Mouse (Mus musculus) G1E (cell line): Measurements from ENCODE around the gene Synm. TPM values are rescaled to one million over a fixed set of nuclear protein-coding genes. Genes with fewer than 3 reads are reported as not detected.

ENCODE experiments used
- ATAC-seq: 2 replicates; pipeline ENCODE4 v1.8.0; 2016; ENCODE audit warnings: mild to moderate bottlenecking; ENCODE audit not compliant: insufficient number of reproducible peaks, poor library complexity, low FRiP score, severe bottlenecking; ENCODE audit errors: extremely low read depth
- DNase-seq: peaks from one replicate; pipeline ENCODE4 v3.0.0; 2012; ENCODE audit warnings: low spot score
- H3K27me3 ChIP-seq: 2 replicates; pipeline ENCODE4 v1.6.1; 2012; ENCODE audit warnings: mild to moderate bottlenecking, low read length, inconsistent platforms; ENCODE audit not compliant: insufficient read depth
- H3K36me3 ChIP-seq: replicated peaks from 2 replicates; pipeline ENCODE3; 2012; ENCODE audit warnings: mild to moderate bottlenecking, inconsistent platforms
- H3K4me1 ChIP-seq: 2 replicates; pipeline ENCODE4 v1.6.1; 2012; ENCODE audit warnings: low read depth, low read length, inconsistent platforms, mixed read lengths; ENCODE audit not compliant: insufficient read depth
- H3K4me3 ChIP-seq: 2 replicates; pipeline ENCODE4 v1.5.1; 2012; ENCODE audit warnings: low read depth, mild to moderate bottlenecking, inconsistent platforms, low read length, moderate library complexity, mixed read lengths
- H3K9me3 ChIP-seq: replicated peaks from 2 replicates; pipeline ENCODE4 v1.6.1; 2012; ENCODE audit warnings: inconsistent platforms
- CTCF ChIP-seq: IDR thresholded peaks from 2 replicates; pipeline ENCODE4 v1.5.1; 2012; ENCODE audit warnings: low read depth, low read length, inconsistent platforms, mixed read lengths
- GATA1 ChIP-seq: IDR thresholded peaks from 2 replicates; pipeline ENCODE4 v1.6.1; 2012; ENCODE audit warnings: borderline replicate concordance, low read length, inconsistent platforms, mixed read lengths
- GATA2 ChIP-seq: IDR thresholded peaks from 2 replicates; pipeline ENCODE4 v1.6.1; 2012; ENCODE audit warnings: low read depth, low read length, inconsistent platforms, borderline replicate concordance
- POLR2AphosphoS5 ChIP-seq: IDR thresholded peaks from 2 replicates; pipeline ENCODE4 v1.6.1; 2012; ENCODE audit warnings: low read depth, low read length, inconsistent platforms; ENCODE audit not compliant: insufficient replicate concordance
- TAL1 ChIP-seq: conservative IDR thresholded peaks from 2 replicates; pipeline ENCODE4 v1.6.1; 2012; ENCODE audit warnings: low read depth, low read length, inconsistent platforms, mixed read lengths
- polyA plus RNA-seq: library from polyadenylated mRNA; stranded (reverse); fragments of >175 nt; gene quantifications from 2 replicates; pipeline ENCODE4 v1.2.3, GENCODE M21; 2012
- total RNA-seq, 2 experiments: library from RNA; stranded (forward) in 1 of 2; stranded (reverse) in 1 of 2; fragments of 200-1000 nt in 1 of 2; fragments of >200 nt in 1 of 2; fragmentation: Nextera tagmentation in 1 of 2; gene quantifications; 2 replicates each; pipeline ENCODE4 v1.2.3; 2014 to 2017

The Synm gene
- total RNA-seq (2014; fragmentation: Nextera tagmentation): not detected in 2 replicates
- total RNA-seq (2017): 0.11 TPM in 1 of 2 replicates, not detected in the other
- not detected in 2 replicates for polyA plus RNA-seq

DNA sequence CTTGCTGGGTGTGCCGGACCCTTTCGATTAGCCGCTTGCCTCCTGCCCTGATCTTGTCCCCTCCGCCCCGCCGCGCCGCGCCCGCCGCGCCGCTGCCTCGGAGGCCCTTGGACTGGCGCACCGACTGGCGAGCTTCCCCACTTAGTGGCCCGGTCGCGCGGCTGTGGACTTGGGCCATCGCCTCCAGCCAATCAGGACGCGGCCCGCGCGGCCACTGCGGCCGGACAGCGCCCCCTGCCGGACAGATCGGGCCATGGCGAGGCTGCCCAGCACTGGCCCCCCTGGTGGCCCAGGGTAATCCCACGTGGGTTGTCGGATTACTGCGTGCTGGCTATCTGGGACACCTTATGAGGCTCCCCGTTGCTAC lies at the start of gene Synm:
Synm (minus strand) TSS at position 114 of the 367 bp plus-strand sequence.
- ATAC-seq: no peak
- peak within 1 kb of the TSS; percentile 45; the same call in 1 of the 2 replicates for H3K4me3 ChIP-seq
- H3K4me1 ChIP-seq: no peaks in the 10 kb centered on the region
- no peaks in the 10 kb centered on the region for H3K36me3 ChIP-seq
- H3K27me3 ChIP-seq: peaks cover 3% of the 10 kb centered on the region; the same call in 1 of the 2 replicates
- TF ChIP-seq TAL1 (no peak), CTCF (no peak), GATA1 (no peak), POLR2AphosphoS5 (no peak), GATA2 (no peak)
- no peak for DNase-seq
- H3K9me3 ChIP-seq: peaks cover 23% of the 10 kb centered on the region

DNA sequence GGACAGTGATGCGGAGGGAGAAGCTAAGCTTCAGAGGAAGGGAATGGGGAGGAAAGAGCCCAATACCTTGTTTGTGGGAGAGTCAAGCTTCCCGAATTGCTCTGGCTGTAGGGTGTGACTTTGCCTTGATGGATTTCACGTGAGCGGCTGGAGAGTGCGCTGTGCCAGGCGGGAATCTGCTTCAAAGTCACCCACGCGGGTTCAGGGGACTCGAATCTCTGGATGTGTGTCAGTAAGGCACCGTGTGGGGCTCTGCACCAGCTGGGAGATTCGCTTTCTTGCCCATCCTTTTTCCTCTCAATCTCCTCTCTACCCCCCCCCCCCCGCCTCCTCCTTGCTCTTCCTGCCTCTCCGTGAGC lies 44.3 kb upstream of the Synm start:
- no peak overlapping the region; the same call in 1 of the 2 replicates for H3K4me3 ChIP-seq

DNA sequence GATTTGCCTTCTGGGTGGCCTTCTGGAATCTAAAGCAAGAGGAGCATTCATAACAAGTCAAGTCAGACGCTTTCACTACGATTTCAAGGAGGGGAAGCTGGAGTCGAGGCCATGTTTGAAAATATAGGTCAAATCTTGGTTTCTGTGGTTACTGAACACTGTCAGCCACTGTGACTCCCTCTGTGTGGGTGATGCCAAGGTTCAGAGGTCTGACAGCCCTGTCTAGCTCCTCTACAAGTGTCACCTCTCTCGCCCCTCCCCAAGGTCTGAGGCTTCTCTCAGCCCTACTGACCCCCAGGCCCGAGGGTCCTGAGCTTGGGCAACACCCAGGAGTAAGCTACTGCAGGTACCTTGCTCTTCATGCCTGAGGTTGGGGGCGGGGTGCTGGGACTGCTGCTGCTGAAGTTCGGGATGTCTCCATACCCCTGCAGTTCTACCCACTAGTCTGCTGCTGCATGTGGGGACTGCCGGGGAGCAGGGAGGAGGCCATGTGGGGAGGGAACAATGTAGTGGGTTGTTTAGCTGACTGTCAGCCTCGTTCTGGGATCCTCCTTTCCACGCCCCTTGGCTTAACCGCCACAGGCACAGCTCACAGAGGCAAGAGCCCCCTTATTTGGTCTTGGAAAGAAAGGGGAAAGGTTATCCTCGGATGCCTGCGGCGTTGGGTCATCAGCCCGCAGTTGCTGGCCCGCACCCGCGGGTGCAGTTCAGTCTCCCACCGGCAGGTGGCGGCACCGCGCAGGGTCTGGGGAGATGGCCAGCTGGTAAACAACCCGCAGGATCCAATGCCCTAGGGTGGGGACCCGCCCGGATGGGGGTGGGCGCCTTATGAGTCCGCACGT lies 43.7 kb upstream of the Synm start:
- TF ChIP-seq POLR2AphosphoS5 (no peak), CTCF (peak; percentile 58)
- peaks cover 3% of the 10 kb centered on the region; the same call in 1 of the 2 replicates for H3K27me3 ChIP-seq
- ATAC-seq (no peak), DNase-seq (peak; percentile 4)
- no peaks in the 10 kb centered on the region for H3K36me3 ChIP-seq
- peaks cover 34% of the 10 kb centered on the region for H3K9me3 ChIP-seq
- no peak overlapping the region for H3K4me3 ChIP-seq
- H3K4me1 ChIP-seq: no peaks in the 10 kb centered on the region

More for the DNA sequence above, 44.3 kb upstream of the Synm start:
- Histone ChIP-seq H3K4me1 (no peaks in the 10 kb centered on the region), H3K27me3 (peaks cover 3% of the 10 kb centered on the region; the same call in 1 of the 2 replicates), H3K36me3 (no peaks in the 10 kb centered on the region), H3K9me3 (peaks cover 39% of the 10 kb centered on the region)
- TF ChIP-seq POLR2AphosphoS5 (no peak), TAL1 (no peak), CTCF (no peak), GATA1 (no peak), GATA2 (no peak)
- ATAC-seq (no peak), DNase-seq (no peak)

DNA sequence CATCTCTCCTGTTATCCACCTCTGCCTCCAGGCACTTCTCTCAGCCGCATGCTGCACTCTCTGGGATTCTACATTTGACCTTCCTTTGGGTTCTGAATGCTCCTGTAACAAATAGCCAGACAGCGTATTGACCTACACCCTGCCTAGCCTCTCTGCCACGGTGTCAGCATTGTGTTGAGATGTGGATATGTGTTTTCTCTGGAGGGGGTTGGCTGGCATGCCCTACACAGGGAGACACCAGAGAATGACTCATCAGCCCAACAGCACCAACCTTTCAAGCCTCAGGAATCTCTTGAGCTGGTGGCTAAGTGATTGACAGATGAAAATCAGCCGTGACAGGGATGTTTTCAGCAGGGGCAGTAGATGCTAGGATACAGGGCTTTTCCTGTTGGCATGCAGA lies 41.5 kb upstream of the Synm start:
- Histone ChIP-seq H3K27me3 (peaks cover 3% of the 10 kb centered on the region; the same call in 1 of the 2 replicates), H3K4me3 (no peak overlapping the region), H3K36me3 (no peaks in the 10 kb centered on the region), H3K9me3 (peaks cover 27% of the 10 kb centered on the region), H3K4me1 (no peaks in the 10 kb centered on the region)
- ATAC-seq (no peak), DNase-seq (no peak)
- no peak for TF ChIP-seq POLR2AphosphoS5
- no peak for TF ChIP-seq GATA2
- no peak for TF ChIP-seq TAL1
- TF ChIP-seq GATA1: no peak
- TF ChIP-seq CTCF: no peak

DNA sequence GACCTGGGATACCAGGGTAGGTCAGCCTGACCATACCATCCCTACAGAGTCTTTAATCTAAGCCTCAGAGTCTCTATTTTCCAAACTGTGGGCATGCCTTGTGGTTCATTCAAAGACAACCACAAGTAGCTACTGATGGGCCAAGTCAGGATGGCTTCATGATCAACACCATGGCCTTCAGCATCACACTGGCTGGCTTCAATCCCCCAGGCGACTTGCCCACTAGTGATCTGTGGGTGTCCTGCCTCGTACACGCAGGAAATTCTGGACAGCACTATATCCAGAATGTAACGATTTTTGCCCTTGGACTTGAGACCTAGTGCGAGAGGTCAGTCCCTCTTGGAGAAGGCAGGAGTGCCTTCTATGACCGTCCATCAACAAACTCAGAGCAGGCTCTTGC lies 41.0 kb upstream of the Synm start:
- H3K27me3 ChIP-seq: peaks cover 3% of the 10 kb centered on the region; the same call in 1 of the 2 replicates
- ATAC-seq (no peak), DNase-seq (no peak)
- H3K9me3 ChIP-seq: peaks cover 22% of the 10 kb centered on the region
- no peaks in the 10 kb centered on the region for H3K4me1 ChIP-seq
- no peak overlapping the region for H3K4me3 ChIP-seq
- H3K36me3 ChIP-seq: no peaks in the 10 kb centered on the region
- TF ChIP-seq GATA1: no peak
- no peak for TF ChIP-seq POLR2AphosphoS5
- no peak for TF ChIP-seq GATA2
- no peak for TF ChIP-seq CTCF
- no peak for TF ChIP-seq TAL1

DNA sequence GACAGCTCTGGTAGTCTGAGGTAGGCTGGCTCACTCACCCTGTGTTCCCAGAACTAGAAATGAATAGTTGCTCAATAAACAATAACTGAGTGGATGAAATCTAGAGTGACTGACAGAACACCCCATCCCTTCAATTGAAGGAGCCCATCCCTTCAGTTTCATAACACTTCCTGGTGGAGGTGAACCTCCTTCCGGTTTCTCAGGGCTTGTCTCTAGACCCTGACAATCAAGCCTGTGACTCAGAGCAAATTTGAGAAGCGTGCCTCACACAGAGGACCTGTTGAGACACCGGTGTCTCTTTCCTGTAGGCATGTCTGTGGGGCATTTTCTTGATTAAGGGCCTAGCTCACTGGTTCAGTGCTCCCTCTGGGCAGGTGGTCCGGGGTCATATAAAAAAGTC lies 38.9 kb upstream of the Synm start:
- H3K36me3 ChIP-seq: no peaks in the 10 kb centered on the region
- peaks cover 3% of the 10 kb centered on the region; the same call in 1 of the 2 replicates for H3K27me3 ChIP-seq
- ATAC-seq: no peak
- no peak for DNase-seq
- no peak overlapping the region for H3K4me3 ChIP-seq
- no peak for TF ChIP-seq CTCF
- TF ChIP-seq TAL1: no peak
- H3K9me3 ChIP-seq: peaks cover 17% of the 10 kb centered on the region
- no peaks in the 10 kb centered on the region for H3K4me1 ChIP-seq

DNA sequence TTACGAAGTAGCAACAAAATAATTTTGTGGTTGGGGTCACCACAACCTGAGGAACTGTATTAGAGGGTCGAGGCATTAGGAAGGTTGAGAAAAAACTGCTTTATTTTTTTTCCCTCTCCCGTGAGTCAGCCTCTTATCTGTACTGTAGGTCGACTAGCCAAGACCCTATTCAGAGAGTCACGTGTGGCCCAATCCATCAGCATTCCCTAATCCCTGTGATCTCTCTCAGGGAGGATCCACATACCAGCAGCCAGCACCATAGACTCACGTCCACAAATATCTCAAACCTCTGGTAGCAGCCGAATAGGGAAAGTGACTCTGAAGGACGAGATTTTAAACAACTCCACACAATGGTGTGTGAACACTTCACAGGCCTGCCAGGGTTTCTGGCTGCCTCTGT lies 37.5 kb upstream of the Synm start:
- DNase-seq: no peak
- TF ChIP-seq GATA2: no peak
- no peak for TF ChIP-seq TAL1
- TF ChIP-seq CTCF: no peak
- TF ChIP-seq GATA1: no peak
- Histone ChIP-seq H3K27me3 (no peaks in the 10 kb centered on the region; the same call in 1 of the 2 replicates), H3K9me3 (peaks cover 9% of the 10 kb centered on the region), H3K4me3 (no peak overlapping the region), H3K36me3 (no peaks in the 10 kb centered on the region), H3K4me1 (no peaks in the 10 kb centered on the region)
- ATAC-seq: no peak
